In genomic region chr1:40133567-40133966, GRCm38 (mm10) we compare ENCODE assay signal across 30 mouse cellular contexts. TPM values are rescaled to one million over a fixed set of nuclear protein-coding genes. Genes with fewer than 3 reads are reported as not detected.
"Had no signal": no experiment of that assay in that cellular context is flagged by ENCODE, and none has a peak within 500 bp of the region (broad histone marks: within the 10 kb centered on the region; RNA-seq: fewer than 3 reads in every experiment).

No protein-coding gene starts in this region.

- H3K36me3 ChIP-seq: heart, embryonic 13.5 days; heart, embryonic 15.5 days; hindbrain, embryonic 10.5 days; hindbrain, embryonic 12.5 days; intestine, embryonic 15.5 days; limb, embryonic 10.5 days; limb, embryonic 12.5 days; liver, embryonic 13.5 days; liver, embryonic 15.5 days had no signal

- ATAC-seq: forebrain, embryonic 16.5 days; hindbrain, embryonic 16.5 days; inflammation-experienced regulatory T-cells, adult 6 months; intestine, embryonic 15.5 days; intestine, postnatal 0 days had no signal

- H3K9ac ChIP-seq: heart, embryonic 13.5 days; heart, embryonic 15.5 days; hindbrain, embryonic 12.5 days; hindbrain, embryonic 14.5 days; intestine, embryonic 15.5 days; limb, embryonic 12.5 days; liver, embryonic 13.5 days; liver, embryonic 15.5 days had no signal

- DNase-seq: gastrocnemius, adult 2 months; gastrocnemius, postnatal 10 days; gastrocnemius, postnatal 25 days; heart, adult 2 months; heart, postnatal 14 days; heart, postnatal 4 days; kidney, adult 8-10 months; kidney, postnatal 14 days; kidney, postnatal 36 days; liver; liver, embryonic 13.5 days had no signal

- H3K27ac ChIP-seq: gastrocnemius, adult 2 months; heart, adult 2 months; heart, embryonic 13.5 days; heart, embryonic 15.5 days; hindbrain, embryonic 10.5 days; hindbrain, embryonic 12.5 days; hindbrain, embryonic 14.5 days; intestine, embryonic 15.5 days; layer of hippocampus, adult 2 months; left cerebral cortex, adult 2 months; limb, embryonic 10.5 days; limb, embryonic 12.5 days; liver, embryonic 13.5 days; liver, embryonic 15.5 days had no signal

- H3K4me3 ChIP-seq: gastrocnemius, adult 2 months; heart, adult 2 months; heart, embryonic 13.5 days; heart, embryonic 15.5 days; hindbrain, embryonic 10.5 days; hindbrain, embryonic 12.5 days; intestine, embryonic 15.5 days; layer of hippocampus, adult 2 months; left cerebral cortex, adult 2 months; limb, embryonic 10.5 days; limb, embryonic 12.5 days; liver, embryonic 13.5 days; liver, embryonic 15.5 days had no signal

- H3K9me3 ChIP-seq: heart, embryonic 13.5 days; heart, embryonic 15.5 days; hindbrain, embryonic 10.5 days; hindbrain, embryonic 12.5 days; intestine, embryonic 15.5 days; limb, embryonic 10.5 days; limb, embryonic 12.5 days; liver, embryonic 13.5 days; liver, embryonic 15.5 days had no signal

- H3K4me2 ChIP-seq: heart, embryonic 11.5 days; heart, embryonic 13.5 days; heart, embryonic 15.5 days; hindbrain, embryonic 12.5 days; hindbrain, embryonic 14.5 days; intestine, embryonic 15.5 days; limb, embryonic 12.5 days; liver, embryonic 11.5 days; liver, embryonic 13.5 days; liver, embryonic 15.5 days had no signal

- H3K27me3 ChIP-seq: heart, embryonic 13.5 days; heart, embryonic 15.5 days; hindbrain, embryonic 12.5 days; intestine, embryonic 15.5 days; limb, embryonic 12.5 days; liver, embryonic 13.5 days; liver, embryonic 15.5 days had no signal

- H3K4me1 ChIP-seq: heart, embryonic 15.5 days; hindbrain, embryonic 10.5 days; hindbrain, embryonic 12.5 days; intestine, embryonic 15.5 days; limb, embryonic 10.5 days; limb, embryonic 12.5 days; liver, embryonic 13.5 days; liver, embryonic 15.5 days had no signal

RNA-seq across cellular contexts. Expression of gene Il1r2, which starts 59.7 kb away (rescaled TPM):
- total RNA-seq: gastrocnemius, postnatal 4 days; heart, postnatal 4 days; layer of hippocampus, adult 2 months; left cerebral cortex, adult 2 months; left cerebral cortex, postnatal 36 days had no signal
